In genomic region chr7:19562643-19563410, GRCm38 (mm10) we compare ENCODE assay signal across 8 mouse cellular contexts. TPM values are rescaled to one million over a fixed set of nuclear protein-coding genes. Genes with fewer than 3 reads are reported as not detected.
DNase-seq lines count a peak whose midpoint lies in the region; ATAC-seq and TF ChIP-seq lines count a peak whose summit lies in the region.

Ppp1r37 (minus strand) TSS chr7:19563076.

- no peaks in the 10 kb centered on the region; the same call in 1 of the 2 replicates for H3K9me3 ChIP-seq in liver, embryonic 11.5 days (ENCODE audit: control insufficient read depth, low read length)

- no peaks in the 10 kb centered on the region for H3K27me3 ChIP-seq in liver, embryonic 11.5 days (replicated peaks; ENCODE audit: control insufficient read depth, insufficient read depth, low read length)

- peak within 1 kb of the TSS; percentile 98 for H3K4me2 ChIP-seq in liver, embryonic 11.5 days

- TF ChIP-seq POLR2A in cortical plate, adult 2 months (IDR thresholded peaks at IDR 0.05; ENCODE audit: extremely low read depth, insufficient read depth, low read length), result no peak

- DNase-seq in thymus, postnatal 0 days (ENCODE audit: low spot score), result no peak
- no peak for DNase-seq in thymus, postnatal 25 days
- peak; percentile 96 for DNase-seq in heart, adult 11 months
- peak; percentile 50 for DNase-seq in kidney, adult 18-20 months
- DNase-seq in liver, embryonic 11.5 days (ENCODE audit: low spot score), result no peak
- peak; percentile 26 for DNase-seq in retina, adult 2 months (ENCODE audit: low read depth, low spot score)
- DNase-seq in frontal cortex, postnatal 36 days (ENCODE audit: low spot score in 2 of 2), result no peak

- peaks cover 8% of the 10 kb centered on the region for H3K4me1 ChIP-seq in cortical plate, adult 2 months (ENCODE audit: control insufficient read depth, insufficient read depth, low read length)
- peaks cover 42% of the 10 kb centered on the region for H3K4me1 ChIP-seq in liver, embryonic 11.5 days (replicated peaks; ENCODE audit: control insufficient read depth, insufficient read depth, low read length)

- peak within 1 kb of the TSS; percentile 79 for H3K4me3 ChIP-seq in cortical plate, adult 2 months (ENCODE audit: insufficient read depth, low read length)
- peak within 1 kb of the TSS; percentile 99 for H3K4me3 ChIP-seq in liver, embryonic 11.5 days (ENCODE audit: low read depth, low read length)

- no peak for TF ChIP-seq CTCF in cortical plate, adult 2 months (IDR thresholded peaks at IDR 0.05; ENCODE audit: extremely low read depth, insufficient read depth, low read length)

- 5% methylated on average over 19 of the region's 19 CpGs for WGBS in liver, embryonic 11.5 days

- H3K27ac ChIP-seq in cortical plate, adult 2 months (ENCODE audit: insufficient read depth, low read length), result peak within 1 kb of the TSS; percentile 99
- H3K27ac ChIP-seq in liver, embryonic 11.5 days (ENCODE audit: low read depth, low read length), result peak within 1 kb of the TSS; percentile 90

- peak within 1 kb of the TSS; percentile 94 for H3K9ac ChIP-seq in liver, embryonic 11.5 days (ENCODE audit: low read depth, low read length)

- peaks cover 26% of the 10 kb centered on the region for H3K36me3 ChIP-seq in liver, embryonic 11.5 days (ENCODE audit: control insufficient read depth, insufficient read depth, low read length)

- no peak for ATAC-seq in liver, embryonic 11.5 days (replicated peaks; ENCODE audit: low FRiP score)

RNA-seq across cellular contexts. Expression of gene Ppp1r37, which starts in this region (rescaled TPM):
- polyA plus RNA-seq in thymus, postnatal 0 days (2015; fragmentation: Nextera tagmentation; extraction: Ambion mirVana), result 11.7 and 15.6 TPM in 2 replicates
- 152 and 153 TPM in 2 replicates for polyA plus RNA-seq in cortical plate, adult 2 months (2012; rRNA removed)
- polyA plus RNA-seq in liver, embryonic 11.5 days (2014; fragmentation: Nextera tagmentation; extraction: Ambion mirVana), result 2.9 and 3.1 TPM in 2 replicates

Comparison
In these comparisons a context has a peak if more than half of its experiments do, and no peak if none do; other contexts are left out.
1. DNase-seq: peak in heart, adult 11 months (single experiment), kidney, adult 18-20 months (single experiment) and retina, adult 2 months (single experiment); none in thymus, postnatal 0 days (single experiment), thymus, postnatal 25 days (single experiment), liver, embryonic 11.5 days (single experiment) and frontal cortex, postnatal 36 days (0 of 2).